Mouse (Mus musculus): Measurements from ENCODE around the gene Iffo1.

DNA sequence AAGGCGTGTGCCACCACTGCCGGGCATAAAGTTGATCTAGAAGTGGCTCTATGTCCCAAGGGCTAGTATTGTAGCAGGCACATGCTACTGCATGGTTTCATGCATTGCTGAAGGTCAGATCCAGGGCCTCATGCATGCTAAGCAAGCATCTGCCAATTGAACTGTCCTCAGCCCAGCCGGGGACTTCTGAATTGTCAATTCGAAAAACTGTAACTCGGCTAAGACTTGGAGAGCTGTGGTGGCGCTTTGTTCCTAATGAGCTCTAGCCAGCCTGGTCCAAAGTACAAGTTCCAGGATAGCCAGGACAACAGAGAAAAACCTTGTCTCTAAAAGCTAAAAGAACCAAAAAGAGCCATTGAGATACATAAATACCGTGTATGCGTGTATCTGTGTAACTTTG lies 25.7 kb upstream of the Iffo1 start:
- TF ChIP-seq POLR2A (IDR thresholded peaks at IDR 0.05; ENCODE audit: insufficient read depth, low read depth, low read length) (no peak), EP300 (IDR thresholded peaks at IDR 0.05; ENCODE audit: insufficient read depth, low read depth, low read length) (no peak)

Measured in heart, adult 2 months (tissue).